In genomic region chr3:89058783-89059182, GRCm38 (mm10) we compare ENCODE assay signal across 10 mouse cellular contexts. TPM values are rescaled to one million over a fixed set of nuclear protein-coding genes. Genes with fewer than 3 reads are reported as not detected.
DNase-seq lines count a peak whose midpoint lies in the region; TF ChIP-seq lines count a peak whose summit lies in the region.
"Had no signal": no experiment of that assay in that cellular context is flagged by ENCODE, and none has a peak within 500 bp of the region (broad histone marks: within the 10 kb centered on the region; RNA-seq: fewer than 3 reads in every experiment).

No protein-coding gene starts in this region.

- H3K27ac ChIP-seq in layer of hippocampus, adult 2 months, result no peak overlapping the region

- H3K4me3 ChIP-seq in layer of hippocampus, adult 2 months, result no peak overlapping the region

- peak; percentile 73 for TF ChIP-seq CTCF in layer of hippocampus, adult 2 months (conservative IDR thresholded peaks at IDR 0.05)

- DNase-seq in adrenal gland, adult 2 months, result peak; percentile 10
- no peak for DNase-seq in adrenal gland, adult 18-20 months (ENCODE audit: low spot score in 2 of 2)
- DNase-seq in layer of hippocampus, adult 2 months (ENCODE audit: low spot score in 2 of 2), result peak in 1 of 2 experiments; percentile 25
- DNase-seq in layer of hippocampus, postnatal 36 days, result no peak
- DNase-seq in R1 (ENCODE audit: low read depth, low spot score), result peak; percentile 64
- DNase-seq in embryo, embryonic 10.5 days (ENCODE audit: low spot score), result peak; percentile 58
- peak; percentile 36 for DNase-seq in lung, postnatal 14 days
- no peak for DNase-seq in gastrocnemius, adult 8-10 months (ENCODE audit: low spot score in 2 of 2)

RNA-seq across cellular contexts. Expression of gene Rusc1, which starts 34.3 kb away (rescaled TPM):
- 10 to 100 TPM; 23.3 to 32.5 TPM for total RNA-seq in adrenal gland, adult 2 months (2021)
- 56.4 and 66.6 TPM in 2 replicates for polyA plus RNA-seq in adrenal gland, adult 2 months (2012; rRNA removed)
- 10 to 100 TPM; 34.5 to 35.7 TPM for total RNA-seq in adrenal gland, adult 18-20 months (2021)
- total RNA-seq in layer of hippocampus, adult 2 months (2021), result 100 to 1,000 TPM; 136 to 139 TPM
- total RNA-seq in layer of hippocampus, postnatal 36 days (2021), result 100 to 1,000 TPM; 129 to 137 TPM
- total RNA-seq in gastrocnemius, adult 8-10 months (2022), result 10 to 100 TPM; 15.5 to 22.2 (median 18.9) TPM

RNA-seq across cellular contexts. Expression of gene Gm43738, which starts 42.1 kb away (rescaled TPM):
- not detected for total RNA-seq in adrenal gland, adult 2 months (2021)
- polyA plus RNA-seq in adrenal gland, adult 2 months (2012; rRNA removed), result not detected in 2 replicates
- not detected for total RNA-seq in adrenal gland, adult 18-20 months (2021)
- total RNA-seq in layer of hippocampus, adult 2 months (2021), result under 1 TPM in 1 of 2 experiments, not detected in 1; 0.18 TPM
- not detected for total RNA-seq in layer of hippocampus, postnatal 36 days (2021)
- not detected for total RNA-seq in gastrocnemius, adult 8-10 months (2022)
- total RNA-seq: layer of hippocampus, postnatal 25 days; neutrophil, adult 5-6 weeks had no signal

RNA-seq across cellular contexts. Expression of gene Fdps, which starts 43.0 kb away (rescaled TPM):
- total RNA-seq in adrenal gland, adult 2 months (2021), result 100 to 1,000 TPM; 208 to 632 TPM
- polyA plus RNA-seq in adrenal gland, adult 2 months (2012; rRNA removed), result 253 and 549 TPM in 2 replicates
- total RNA-seq in adrenal gland, adult 18-20 months (2021), result 100 to 1,000 TPM; 213 to 346 TPM
- 10 to 100 TPM; 72.5 to 78.4 TPM for total RNA-seq in layer of hippocampus, adult 2 months (2021)
- 10 to 100 TPM; 78.8 to 80.0 TPM for total RNA-seq in layer of hippocampus, postnatal 36 days (2021)
- total RNA-seq in gastrocnemius, adult 8-10 months (2022), result 10 to 100 TPM; 25.9 to 30.1 (median 27.9) TPM

Comparison
In these comparisons a context has a peak if more than half of its experiments do, and no peak if none do; other contexts are left out.
1. DNase-seq: peak in adrenal gland, adult 2 months (single experiment), R1 (single experiment), embryo, embryonic 10.5 days (single experiment) and lung, postnatal 14 days (single experiment); none in adrenal gland, adult 18-20 months (0 of 2), layer of hippocampus, postnatal 36 days (0 of 2) and gastrocnemius, adult 8-10 months (0 of 2).